In the genomic region with DNA sequence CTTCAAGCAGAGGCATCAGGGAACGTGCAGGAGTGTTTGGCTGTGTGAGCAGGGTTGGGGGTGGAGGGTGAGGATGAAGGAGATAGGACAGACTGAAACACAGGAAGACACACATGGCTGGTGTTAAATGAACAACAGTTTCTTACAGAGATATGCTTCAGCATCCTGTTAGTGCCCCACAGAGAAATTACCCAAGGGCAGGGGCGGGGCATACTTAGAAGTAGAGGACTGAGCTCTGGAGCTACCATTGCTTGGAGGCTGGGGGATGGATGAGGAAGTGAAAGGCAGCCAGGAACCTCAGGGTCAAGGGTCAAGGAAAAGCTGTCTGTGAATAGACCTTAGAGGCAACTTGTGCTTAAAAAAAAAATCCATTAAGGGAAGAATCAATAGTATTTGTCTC, we compare ENCODE assay signal across 15 mouse cellular contexts. TPM values are rescaled to one million over a fixed set of nuclear protein-coding genes. Genes with fewer than 3 reads are reported as not detected.
DNase-seq lines count a peak whose midpoint lies in the region; ATAC-seq and TF ChIP-seq lines count a peak whose summit lies in the region.
"Had no signal": no experiment of that assay in that cellular context is flagged by ENCODE, and none has a peak within 500 bp of the region (broad histone marks: within the 10 kb centered on the region; RNA-seq: fewer than 3 reads in every experiment).

No protein-coding gene starts in this region.

- TF ChIP-seq EP300 in liver, embryonic 14.5 days (IDR thresholded peaks at IDR 0.05; ENCODE audit: low read depth), result no peak

- H3K4me2 ChIP-seq in liver, embryonic 14.5 days (ENCODE audit: low read depth), result no peak overlapping the region
- H3K4me2 ChIP-seq: hindbrain, embryonic 15.5 days; midbrain, embryonic 15.5 days had no signal

- no peaks in the 10 kb centered on the region for H3K9me3 ChIP-seq in liver, embryonic 14.5 days (ENCODE audit: control insufficient read depth, low read length)
- H3K9me3 ChIP-seq: hindbrain, embryonic 15.5 days; midbrain, embryonic 15.5 days had no signal

- no peak for TF ChIP-seq CTCF in liver, embryonic 14.5 days (IDR thresholded peaks at IDR 0.05; ENCODE audit: low read depth)

- no peaks in the 10 kb centered on the region for H3K27me3 ChIP-seq in liver, embryonic 14.5 days (ENCODE audit: control insufficient read depth, insufficient read depth, low read length)
- H3K27me3 ChIP-seq: hindbrain, embryonic 15.5 days; midbrain, embryonic 15.5 days had no signal

- no peak overlapping the region for H3K27ac ChIP-seq in liver, embryonic 14.5 days
- H3K27ac ChIP-seq: hindbrain, embryonic 15.5 days; midbrain, embryonic 15.5 days had no signal

- peaks cover 14 to 17% of the 10 kb centered on the region in 2 experiments for H3K4me1 ChIP-seq in liver, embryonic 14.5 days (replicated peaks; ENCODE audit: control insufficient read depth in 2 of 2, insufficient read depth in 2 of 2, low read length in 1 of 2)
- H3K4me1 ChIP-seq: hindbrain, embryonic 15.5 days; midbrain, embryonic 15.5 days had no signal

- no peak overlapping the region for H3K4me3 ChIP-seq in liver, embryonic 14.5 days (ENCODE audit: insufficient read depth in 1 of 2, low read depth in 2 of 2, low read length in 2 of 2)
- H3K4me3 ChIP-seq: hindbrain, embryonic 15.5 days; midbrain, embryonic 15.5 days had no signal

- peaks cover 10% of the 10 kb centered on the region for H3K36me3 ChIP-seq in liver, embryonic 14.5 days (replicated peaks; ENCODE audit: control insufficient read depth, insufficient read depth, low read depth)

- ATAC-seq in frontal cortex, adult (ENCODE audit: low TSS enrichment), result peak; percentile 24; the same call in 1 of the 2 replicates
- peak; percentile 34; the same call in 1 of the 2 replicates for ATAC-seq in liver, embryonic 14.5 days (ENCODE audit: insufficient read depth)
- ATAC-seq: midbrain, embryonic 15.5 days had no signal

- 22% methylated on average over 2 of the region's 2 CpGs for WGBS in liver, embryonic 14.5 days (ENCODE audit: insufficient replicate concordance)

- H3K9ac ChIP-seq in liver, embryonic 14.5 days (replicated peaks), result no peak overlapping the region
- H3K9ac ChIP-seq: hindbrain, embryonic 15.5 days; midbrain, embryonic 15.5 days had no signal

- DNase-seq in frontal cortex, postnatal 10 days (ENCODE audit: low spot score in 2 of 2), result no peak
- DNase-seq in lung, postnatal 25 days (ENCODE audit: low spot score), result peak; percentile 14
- no peak for DNase-seq in lung, postnatal 14 days
- DNase-seq in liver, embryonic 14.5 days (ENCODE audit: low read depth in 3 of 3, low spot score in 3 of 3), result peak in 1 of 3 experiments; percentile 9
- DNase-seq in spleen, postnatal 10 days (ENCODE audit: low spot score in 2 of 2), result no peak
- no peak for DNase-seq in cerebellum, adult 9-11 months
- no peak for DNase-seq in frontal cortex, postnatal 14 days (ENCODE audit: low spot score in 2 of 2)
- DNase-seq: cerebellum, postnatal 36 days; gastrocnemius, postnatal 36 days; kidney, postnatal 25 days; spleen, adult 18-20 months; thymus, postnatal 14 days had no signal

RNA-seq across cellular contexts. Expression of gene Kif1b, which starts 33.2 kb away (rescaled TPM):
- 3.6 and 4.3 TPM in 2 replicates for polyA plus RNA-seq in liver, embryonic 14.5 days (2012; rRNA removed)
- polyA plus RNA-seq in liver, embryonic 14.5 days (2014; fragmentation: Nextera tagmentation; extraction: Ambion mirVana), result 4.6 and 4.8 TPM in 2 replicates
